ENCODE assay signal across 8 mouse cellular contexts in genomic region chr1:144406387-144407383, GRCm38 (mm10).
A peak's percentile ranks its signal among the peaks of the same experiment; 100 is the strongest.
DNase-seq lines count a peak whose midpoint lies in the region; ATAC-seq and TF ChIP-seq lines count a peak whose summit lies in the region.

No protein-coding gene starts in this region.

- no peak overlapping the region for H3K27ac ChIP-seq in embryonic facial prominence, embryonic 13.5 days
- no peak overlapping the region for H3K27ac ChIP-seq in liver, postnatal 0 days (ENCODE audit: low read depth)
- H3K27ac ChIP-seq in neural tube, embryonic 14.5 days (ENCODE audit: low read depth, low read length): no peak overlapping the region

- H3K9me3 ChIP-seq in embryonic facial prominence, embryonic 13.5 days: no peaks in the 10 kb centered on the region
- H3K9me3 ChIP-seq in liver, postnatal 0 days (ENCODE audit: low read length): no peaks in the 10 kb centered on the region
- no peaks in the 10 kb centered on the region for H3K9me3 ChIP-seq in neural tube, embryonic 14.5 days (ENCODE audit: control insufficient read depth, low read length)

- H3K36me3 ChIP-seq in embryonic facial prominence, embryonic 13.5 days: no peaks in the 10 kb centered on the region
- H3K36me3 ChIP-seq in liver, postnatal 0 days (replicated peaks; ENCODE audit: insufficient read depth, low read length): no peaks in the 10 kb centered on the region
- H3K36me3 ChIP-seq in neural tube, embryonic 14.5 days (ENCODE audit: control insufficient read depth, insufficient read depth, low read length): no peaks in the 10 kb centered on the region

- no peak for ATAC-seq in embryonic facial prominence, embryonic 13.5 days (ENCODE audit: insufficient number of reproducible peaks, insufficient read depth, low FRiP score, low TSS enrichment, low read depth)
- peak; percentile 56; the same call in 1 of the 2 replicates for ATAC-seq in liver, postnatal 0 days
- peak; percentile 96 for ATAC-seq in neural tube, embryonic 14.5 days (ENCODE audit: low read depth)

- TF ChIP-seq CTCF in liver, postnatal 0 days (IDR thresholded peaks at IDR 0.05; ENCODE audit: low read depth): peak; percentile 92

- no peaks in the 10 kb centered on the region for H3K4me1 ChIP-seq in embryonic facial prominence, embryonic 13.5 days
- H3K4me1 ChIP-seq in liver, postnatal 0 days (ENCODE audit: insufficient read depth): no peaks in the 10 kb centered on the region
- no peaks in the 10 kb centered on the region for H3K4me1 ChIP-seq in neural tube, embryonic 14.5 days (ENCODE audit: control insufficient read depth, insufficient read depth, low read length)

- H3K27me3 ChIP-seq in embryonic facial prominence, embryonic 13.5 days: no peaks in the 10 kb centered on the region
- H3K27me3 ChIP-seq in liver, postnatal 0 days (ENCODE audit: insufficient read depth, low read length): no peaks in the 10 kb centered on the region
- H3K27me3 ChIP-seq in neural tube, embryonic 14.5 days (ENCODE audit: control insufficient read depth, insufficient read depth, low read length): no peaks in the 10 kb centered on the region

- no peak for TF ChIP-seq EP300 in liver, postnatal 0 days (IDR thresholded peaks at IDR 0.05; ENCODE audit: low read depth)

- no peak overlapping the region for H3K4me3 ChIP-seq in embryonic facial prominence, embryonic 13.5 days
- H3K4me3 ChIP-seq in liver, postnatal 0 days (ENCODE audit: low read depth, low read length): no peak overlapping the region
- H3K4me3 ChIP-seq in neural tube, embryonic 14.5 days (ENCODE audit: low read depth, low read length): no peak overlapping the region

- H3K9ac ChIP-seq in embryonic facial prominence, embryonic 13.5 days: no peak overlapping the region
- no peak overlapping the region for H3K9ac ChIP-seq in liver, postnatal 0 days (replicated peaks)
- H3K9ac ChIP-seq in neural tube, embryonic 14.5 days (replicated peaks; ENCODE audit: low read depth, low read length): no peak overlapping the region

- peak; percentile 45 for DNase-seq in CD4-positive helper T cell, adult 2 months (ENCODE audit: low read depth, low spot score)
- peak; percentile 80 to 81 for DNase-seq in adrenal gland, postnatal 36 days
- peak; percentile 79 to 84 for DNase-seq in heart, postnatal 10 days
- DNase-seq in kidney, postnatal 36 days: peak; percentile 53 to 84
- peak; percentile 76 for DNase-seq in liver, postnatal 0 days
- peak; percentile 78 for DNase-seq in telencephalon, adult 2 months (ENCODE audit: low read depth, low spot score)

- intact Hi-C loops in heart, postnatal 10 days (cut with DNase I): loop anchor here (5.0 kb wide), 1 partner anchor 726 kb away; no protein-coding TSS in a partner anchor

- 0 out of 2 replicates have a peak overlapping the region, but pooled peaks have one; percentile 30 for H3K4me2 ChIP-seq in embryonic facial prominence, embryonic 13.5 days
- H3K4me2 ChIP-seq in liver, postnatal 0 days (ENCODE audit: low read depth, low read length): no peak overlapping the region
- H3K4me2 ChIP-seq in neural tube, embryonic 14.5 days (ENCODE audit: low read depth, low read length): no peak overlapping the region

- WGBS in embryonic facial prominence, embryonic 13.5 days: 29% methylated on average over 14 of the region's 15 CpGs
- WGBS in liver, postnatal 0 days (ENCODE audit: insufficient replicate concordance): 31% methylated on average over 15 of the region's 15 CpGs
- 24% methylated on average over 14 of the region's 15 CpGs for WGBS in neural tube, embryonic 14.5 days
